Mouse (Mus musculus) MEL (cell line): Measurements from ENCODE around the gene Tll2. TPM values are rescaled to one million over a fixed set of nuclear protein-coding genes. Genes with fewer than 3 reads are reported as not detected.

Source experiments
- DNase-seq: peaks from one replicate; pipeline ENCODE4 v3.0.0; 2011; ENCODE audit warnings: low read depth, low spot score
- H3K27ac ChIP-seq: 2 replicates; pipeline ENCODE4 v1.5.1; 2012; ENCODE audit warnings: low read depth, mild to moderate bottlenecking, control low read depth, low read length, moderate library complexity; ENCODE audit not compliant: control insufficient read depth
- H3K27me3 ChIP-seq, 2 experiments: fragments of 150-350 bp in 1 of 2; sonication (generic) in 1 of 2; 2 replicates each; pipeline ENCODE4 v1.6.1; 2012; ENCODE audit warnings: low read length in 2 of 2, mild to moderate bottlenecking in 2 of 2, improper control_type of control experiment in 1 of 2, moderate library complexity in 1 of 2; ENCODE audit not compliant: insufficient read depth in 2 of 2, control insufficient read depth in 1 of 2
- H3K36me3 ChIP-seq, 2 experiments: 2 replicates each; pipeline ENCODE4 v1.6.1; 2012 to 2014; ENCODE audit warnings: low read length in 2 of 2, improper control_type of control experiment in 1 of 2, inconsistent platforms in 1 of 2, mild to moderate bottlenecking in 1 of 2; ENCODE audit not compliant: insufficient read depth in 2 of 2, control insufficient read depth in 1 of 2
- H3K4me1 ChIP-seq, 2 experiments: fragments of 150-350 bp in 1 of 2; sonication (generic) in 1 of 2; 2 replicates each; pipeline ENCODE4 v1.6.1; 2012; ENCODE audit warnings: low read length in 2 of 2, improper control_type of control experiment in 1 of 2, mild to moderate bottlenecking in 1 of 2; ENCODE audit not compliant: insufficient read depth in 2 of 2, control insufficient read depth in 1 of 2
- H3K4me3 ChIP-seq, 2 experiments: fragments of 150-350 bp in 1 of 2; sonication (generic) in 1 of 2; 2 replicates each; pipeline ENCODE4 v1.5.1; 2012; ENCODE audit warnings: low read depth in 2 of 2, low read length in 2 of 2, mild to moderate bottlenecking in 2 of 2, moderate library complexity in 2 of 2, control low read depth in 1 of 2, improper control_type of control experiment in 1 of 2; ENCODE audit not compliant: control insufficient read depth in 1 of 2, insufficient read depth in 1 of 2
- H3K79me2 ChIP-seq: 2 replicates; pipeline ENCODE4 v1.6.1; 2012; ENCODE audit warnings: mild to moderate bottlenecking, low read length, moderate library complexity; ENCODE audit not compliant: control insufficient read depth, poor library complexity, insufficient read depth
- H3K9ac ChIP-seq: 2 replicates; pipeline ENCODE4 v1.6.1; 2012; ENCODE audit warnings: low read depth, mild to moderate bottlenecking, control low read depth, low read length, moderate library complexity; ENCODE audit not compliant: control insufficient read depth, poor library complexity, severe bottlenecking
- H3K9me3 ChIP-seq: fragments of 150-350 bp; sonication (generic); replicated peaks from 2 replicates; pipeline ENCODE4 v1.6.1; 2012; ENCODE audit warnings: mild to moderate bottlenecking, low read length, improper control_type of control experiment, moderate library complexity; ENCODE audit not compliant: insufficient read depth
- CHD1 ChIP-seq: IDR thresholded peaks from 2 replicates; pipeline ENCODE4 v1.6.1; 2012; ENCODE audit warnings: low read depth, mild to moderate bottlenecking, inconsistent platforms, low read length, improper control_type of control experiment
- CHD2 ChIP-seq: IDR thresholded peaks from 2 replicates; pipeline ENCODE4 v1.6.1; 2011; ENCODE audit warnings: low read length, improper control_type of control experiment
- E2F4 ChIP-seq: IDR thresholded peaks from 2 replicates; pipeline ENCODE4 v1.6.1; 2011; ENCODE audit warnings: low read depth, low read length, improper control_type of control experiment, borderline replicate concordance
- ELF1 ChIP-seq: IDR thresholded peaks from 2 replicates; pipeline ENCODE4 v1.6.1; 2014; ENCODE audit warnings: low read depth, mild to moderate bottlenecking, inconsistent platforms, low read length, improper control_type of control experiment, moderate library complexity
- EP300 ChIP-seq, 2 experiments: IDR thresholded peaks; 2 replicates each; pipeline ENCODE4 v1.6.1; 2011; ENCODE audit warnings: improper control_type of control experiment in 2 of 2, low read length in 2 of 2, low read depth in 1 of 2, mild to moderate bottlenecking in 1 of 2
- GABPA ChIP-seq: IDR thresholded peaks from 2 replicates; pipeline ENCODE4 v1.6.1; 2012; ENCODE audit warnings: low read depth, mild to moderate bottlenecking, inconsistent platforms, low read length, improper control_type of control experiment, moderate library complexity
- HCFC1 ChIP-seq: IDR thresholded peaks from 2 replicates; pipeline ENCODE4 v1.6.1; 2012; ENCODE audit warnings: low read depth, mild to moderate bottlenecking, inconsistent platforms, low read length, improper control_type of control experiment, moderate library complexity
- JUND ChIP-seq: IDR thresholded peaks from 2 replicates; pipeline ENCODE4 v1.6.1; 2011; ENCODE audit warnings: low read depth, mild to moderate bottlenecking, improper control_type of control experiment, low read length
- MAX ChIP-seq: IDR thresholded peaks from 2 replicates; pipeline ENCODE4 v1.6.1; 2011; ENCODE audit warnings: low read length, improper control_type of control experiment
- MEF2A ChIP-seq: IDR thresholded peaks from 2 replicates; pipeline ENCODE4 v1.6.1; 2014; ENCODE audit warnings: low read depth, mild to moderate bottlenecking, inconsistent platforms, low read length, improper control_type of control experiment; ENCODE audit not compliant: poor library complexity, insufficient replicate concordance, severe bottlenecking; ENCODE audit errors: extremely low read depth
- MYB ChIP-seq: IDR thresholded peaks from 2 replicates; pipeline ENCODE4 v1.6.1; 2011; ENCODE audit warnings: mild to moderate bottlenecking, low read depth, low read length, improper control_type of control experiment
- NELFE ChIP-seq: IDR thresholded peaks from 2 replicates; pipeline ENCODE4 v1.6.1; 2011; ENCODE audit warnings: low read depth, low read length, improper control_type of control experiment
- NRF1 ChIP-seq: IDR thresholded peaks from 2 replicates; pipeline ENCODE4 v1.6.1; 2014; ENCODE audit warnings: low read depth, mild to moderate bottlenecking, inconsistent platforms, low read length, improper control_type of control experiment, moderate library complexity; ENCODE audit not compliant: poor library complexity, insufficient read depth, severe bottlenecking
- POLR2A ChIP-seq, 2 experiments: IDR thresholded peaks; 2 replicates each; pipeline ENCODE4 v1.6.1; 2011 to 2012; ENCODE audit warnings: low read length in 2 of 2, mild to moderate bottlenecking in 2 of 2, control low read depth in 1 of 2, improper control_type of control experiment in 1 of 2, low read depth in 1 of 2, moderate library complexity in 1 of 2; ENCODE audit not compliant: control insufficient read depth in 1 of 2, insufficient read depth in 1 of 2, poor library complexity in 1 of 2
- POLR2AphosphoS5 ChIP-seq: IDR thresholded peaks from 2 replicates; pipeline ENCODE4 v1.6.1; 2012; ENCODE audit warnings: low read depth, borderline replicate concordance, mild to moderate bottlenecking, inconsistent platforms, low read length, moderate library complexity, mixed read lengths
- SMC3 ChIP-seq: IDR thresholded peaks from 2 replicates; pipeline ENCODE4 v1.6.1; 2011; ENCODE audit warnings: low read depth, low read length, improper control_type of control experiment
- TBP ChIP-seq: IDR thresholded peaks from 2 replicates; pipeline ENCODE4 v1.8.0; 2011; ENCODE audit warnings: low read depth, low read length, improper control_type of control experiment
- UBTF ChIP-seq: IDR thresholded peaks from 2 replicates; pipeline ENCODE4 v1.6.1; 2012; ENCODE audit warnings: low read depth, mild to moderate bottlenecking, inconsistent platforms, low read length, improper control_type of control experiment, moderate library complexity, borderline replicate concordance; ENCODE audit not compliant: insufficient read depth
- ZKSCAN1 ChIP-seq: IDR thresholded peaks from 2 replicates; pipeline ENCODE4 v1.6.1; 2012; ENCODE audit warnings: low read depth, mild to moderate bottlenecking, inconsistent platforms, low read length, improper control_type of control experiment, moderate library complexity
- polyA plus RNA-seq, 2 experiments: library from polyadenylated mRNA; stranded (reverse) in 1 of 2; unstranded in 1 of 2; fragments of >175 nt in 1 of 2; fragments of >200 nt in 1 of 2; gene quantifications; 2 replicates each; pipeline versions ENCODE4 v1.2.1 to v1.2.4; 2012; ENCODE audit warnings: low replicate concordance in 2 of 2, low read depth in 1 of 2; ENCODE audit not compliant: insufficient read length in 2 of 2, insufficient read depth in 1 of 2, missing spikeins in 1 of 2
- total RNA-seq: library from RNA; depleted of rRNA; stranded (reverse); fragments of 300-350 nt; gene quantifications from 2 replicates; pipeline ENCODE4 v1.2.3, GENCODE M21; 2012

Tll2 gene
- total and polyA plus RNA-seq, 3 experiments, result not detected

DNA sequence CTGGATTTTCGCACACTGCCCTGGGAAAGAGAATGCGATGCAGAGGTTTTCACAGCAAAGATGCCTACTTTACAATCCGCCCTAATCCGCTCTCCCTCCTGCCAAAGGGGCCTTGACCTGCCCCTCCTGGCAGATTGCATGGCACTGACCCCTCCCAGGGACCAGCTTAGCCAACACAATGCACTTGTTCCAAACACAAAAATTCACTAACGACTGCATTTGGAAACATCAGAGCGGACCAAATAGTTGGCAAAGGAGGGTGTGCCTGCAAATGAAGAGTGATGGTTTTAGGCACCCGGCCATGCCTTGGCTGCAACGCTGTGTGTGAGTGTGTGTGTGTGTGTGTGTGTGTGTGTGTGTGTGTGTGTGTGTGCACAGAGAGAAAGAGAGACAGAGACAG is 97.1 kb downstream of the Tll2 start:
- Histone ChIP-seq H3K4me1 (no peaks in the 10 kb centered on the region), H3K36me3 (no peaks in the 10 kb centered on the region), H3K27me3 (no peaks in the 10 kb centered on the region), H3K9me3 (no peaks in the 10 kb centered on the region), H3K4me3 (no peak overlapping the region), H3K79me2 (no peaks in the 10 kb centered on the region), H3K9ac (no peak overlapping the region), H3K27ac (no peak overlapping the region)
- no peak for DNase-seq
- TF ChIP-seq NRF1 (no peak), ELF1 (no peak), MYB (no peak), POLR2A (IDR thresholded peaks at IDR 0.05; ENCODE audit: control insufficient read depth in 1 of 2, insufficient read depth in 1 of 2, low read depth in 1 of 2, low read length in 2 of 2, poor library complexity in 1 of 2) (no peak), MAX (no peak), MEF2A (no peak), GABPA (no peak), EP300 (IDR thresholded peaks at IDR 0.05; ENCODE audit: low read depth in 1 of 2, low read length in 2 of 2) (no peak), CHD1 (no peak), ZKSCAN1 (no peak)

DNA sequence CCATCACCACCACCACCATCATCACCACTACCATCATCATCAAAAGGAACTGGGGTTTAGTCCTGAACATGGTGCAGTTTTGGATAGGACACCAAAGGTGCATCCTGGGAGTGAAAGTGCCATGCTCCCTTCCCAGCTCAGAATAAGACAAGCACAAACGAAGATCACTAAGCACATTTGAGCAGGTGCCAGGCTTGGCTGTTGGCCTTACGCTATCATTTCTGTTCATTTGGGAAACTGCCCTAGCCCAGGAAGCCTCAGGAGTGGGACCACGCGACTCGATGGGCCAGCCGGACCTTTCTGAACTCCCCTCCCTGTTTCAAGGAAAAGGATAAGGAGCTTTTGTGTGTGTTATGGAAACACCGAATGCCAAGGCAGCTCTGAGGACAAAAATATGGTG is 98.0 kb downstream of the Tll2 start:
- H3K27ac ChIP-seq, result no peak overlapping the region
- no peaks in the 10 kb centered on the region for H3K4me1 ChIP-seq
- H3K9ac ChIP-seq, result no peak overlapping the region
- no peaks in the 10 kb centered on the region for H3K27me3 ChIP-seq
- no peak overlapping the region for H3K4me3 ChIP-seq
- no peak for DNase-seq
- H3K9me3 ChIP-seq, result no peaks in the 10 kb centered on the region
- no peaks in the 10 kb centered on the region for H3K79me2 ChIP-seq
- no peaks in the 10 kb centered on the region for H3K36me3 ChIP-seq
- TF ChIP-seq E2F4 (no peak), NELFE (no peak), EP300 (IDR thresholded peaks at IDR 0.05; ENCODE audit: low read depth in 1 of 2, low read length in 2 of 2) (no peak), TBP (no peak), JUND (no peak), POLR2AphosphoS5 (no peak), SMC3 (no peak), UBTF (no peak), CHD2 (no peak), HCFC1 (no peak)
